Mouse (Mus musculus) liver, embryonic 13.5 days (tissue): ENCODE results near the gene Tysnd1. TPM values are rescaled to one million over a fixed set of nuclear protein-coding genes. Genes with fewer than 3 reads are reported as not detected.

ENCODE experiments used
- ATAC-seq: fragments of 200-750 bp; cut with Nextera tagmentation; 2 replicates; pipeline ENCODE4 v1.8.0; 2017; ENCODE audit warnings: low read depth, mild to moderate bottlenecking, moderate number of reproducible peaks, moderate library complexity
- DNase-seq: peaks from one replicate; pipeline ENCODE4 v3.0.0; 2022
- H3K27ac ChIP-seq: fragments of 300-500 bp; sonication (generic); 2 replicates; pipeline ENCODE4 v1.5.1; 2015; ENCODE audit warnings: moderate library complexity, mild to moderate bottlenecking, inconsistent platforms
- H3K27me3 ChIP-seq: fragments of 300-500 bp; sonication (generic); 2 replicates; pipeline ENCODE4 v1.6.1; 2015; ENCODE audit warnings: mild to moderate bottlenecking, inconsistent platforms
- H3K36me3 ChIP-seq: fragments of 300-500 bp; sonication (generic); 2 replicates; pipeline ENCODE4 v1.6.1; 2015; ENCODE audit warnings: mild to moderate bottlenecking, inconsistent platforms
- H3K4me1 ChIP-seq: fragments of 300-500 bp; sonication (generic); replicated peaks from 2 replicates; pipeline ENCODE4 v1.6.1; 2015; ENCODE audit warnings: inconsistent platforms
- H3K4me2 ChIP-seq: fragments of 300-500 bp; sonication (generic); 2 replicates; pipeline ENCODE4 v1.6.1; 2015; ENCODE audit warnings: inconsistent platforms, mild to moderate bottlenecking, moderate library complexity
- H3K4me3 ChIP-seq: fragments of 300-500 bp; sonication (generic); replicated peaks from 2 replicates; pipeline ENCODE4 v1.5.1; 2015; ENCODE audit warnings: mild to moderate bottlenecking, inconsistent platforms
- H3K9ac ChIP-seq: fragments of 300-500 bp; sonication (generic); 2 replicates; pipeline ENCODE4 v1.6.1; 2015; ENCODE audit warnings: mild to moderate bottlenecking, inconsistent platforms
- H3K9me3 ChIP-seq: fragments of 300-500 bp; sonication (generic); replicated peaks from 2 replicates; pipeline ENCODE4 v1.6.1; 2016; ENCODE audit warnings: inconsistent platforms
- WGBS: fragments of 180-500 bp; shearing (Covaris S2); methylation state at CpG from one replicate; pipeline ENCODE4 v1.1.7; 2015; ENCODE audit not compliant: insufficient replicate concordance; 5-methylcytosine and 5-hydroxymethylcytosine counted together
- polyA plus RNA-seq: library from polyadenylated mRNA; unstranded; fragments of >200 nt; fragmentation: Nextera tagmentation; extraction: Ambion mirVana; gene quantifications from 2 replicates; pipeline ENCODE4 v1.2.1, GENCODE M21; 2015

The Tysnd1 gene
- polyA plus RNA-seq, result 19.2 and 19.6 TPM in 2 replicates

GRCm38 (mm10) chr10:61694870-61695670 is at the start of gene Tysnd1:
Gene Tysnd1 (plus strand): TSS chr10:61695514.
- Histone ChIP-seq H3K9ac (peak within 1 kb of the TSS; percentile 87), H3K36me3 (peaks cover 48% of the 10 kb centered on the region), H3K27ac (peak within 1 kb of the TSS; percentile 73), H3K4me3 (peak within 1 kb of the TSS; percentile 96), H3K4me2 (peak within 1 kb of the TSS; percentile 99), H3K4me1 (peaks cover 32% of the 10 kb centered on the region), H3K27me3 (no peaks in the 10 kb centered on the region), H3K9me3 (no peaks in the 10 kb centered on the region)
- WGBS, result under 1% methylated on average over 42 of the region's 42 CpGs
- ATAC-seq (peak; percentile 96), DNase-seq (peak; percentile 89)

DNA sequence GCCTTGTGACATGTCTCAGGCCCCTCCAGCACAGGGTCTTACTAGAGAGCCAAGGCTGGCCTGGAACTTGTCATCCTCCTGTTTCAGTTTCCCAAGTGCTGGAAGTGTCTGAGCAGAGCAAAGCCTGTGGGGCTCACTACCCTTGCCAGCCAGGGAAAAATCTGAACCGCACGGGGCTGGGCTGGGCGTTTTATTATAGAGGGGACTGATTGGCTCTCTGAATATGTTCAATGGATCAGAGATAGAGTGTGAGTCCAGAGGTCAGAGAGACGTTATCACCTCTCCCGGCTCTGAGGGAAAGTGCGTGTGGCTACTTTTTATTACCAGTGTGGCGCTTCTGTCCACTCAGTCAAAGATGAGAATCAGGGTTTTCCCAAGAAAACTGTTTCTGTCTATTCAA is 48.8 kb upstream of the Tysnd1 start:
- Histone ChIP-seq H3K4me3 (no peak overlapping the region), H3K27me3 (peaks cover 3% of the 10 kb centered on the region; the same call in 1 of the 2 replicates), H3K36me3 (0 out of 2 replicates have a peak, but pooled peaks cover 4% of the 10 kb centered on the region), H3K9me3 (no peaks in the 10 kb centered on the region), H3K4me1 (peaks cover 30% of the 10 kb centered on the region), H3K27ac (no peak overlapping the region), H3K4me2 (no peak overlapping the region), H3K9ac (no peak overlapping the region)
- 62% methylated on average over 7 of the region's 7 CpGs for WGBS
- DNase-seq (no peak), ATAC-seq (no peak)

- H3K9me3 ChIP-seq, result no peaks in the 10 kb centered on the region
- peaks cover 13% of the 10 kb centered on the region; the same call in 1 of the 2 replicates for H3K36me3 ChIP-seq
- H3K4me2 ChIP-seq, result peak within 1 kb of the TSS; percentile 96
- peaks cover 3% of the 10 kb centered on the region; the same call in 1 of the 2 replicates for H3K27me3 ChIP-seq
- 3% methylated on average over 48 of the region's 50 CpGs for WGBS
- H3K4me3 ChIP-seq, result peak within 1 kb of the TSS; percentile 87
- peak within 1 kb of the TSS; percentile 81 for H3K27ac ChIP-seq
- H3K9ac ChIP-seq, result peak within 1 kb of the TSS; percentile 89
- peak; percentile 81 for DNase-seq
- peaks cover 30% of the 10 kb centered on the region for H3K4me1 ChIP-seq
- ATAC-seq, result peak; percentile 96
These were observed 47.3 kb upstream of the Tysnd1 start, which contains the start of gene Ppa1 for GRCm38 (mm10) chr10:61647790-61648736. Gene Ppa1 (plus strand): TSS chr10:61648552.

DNA sequence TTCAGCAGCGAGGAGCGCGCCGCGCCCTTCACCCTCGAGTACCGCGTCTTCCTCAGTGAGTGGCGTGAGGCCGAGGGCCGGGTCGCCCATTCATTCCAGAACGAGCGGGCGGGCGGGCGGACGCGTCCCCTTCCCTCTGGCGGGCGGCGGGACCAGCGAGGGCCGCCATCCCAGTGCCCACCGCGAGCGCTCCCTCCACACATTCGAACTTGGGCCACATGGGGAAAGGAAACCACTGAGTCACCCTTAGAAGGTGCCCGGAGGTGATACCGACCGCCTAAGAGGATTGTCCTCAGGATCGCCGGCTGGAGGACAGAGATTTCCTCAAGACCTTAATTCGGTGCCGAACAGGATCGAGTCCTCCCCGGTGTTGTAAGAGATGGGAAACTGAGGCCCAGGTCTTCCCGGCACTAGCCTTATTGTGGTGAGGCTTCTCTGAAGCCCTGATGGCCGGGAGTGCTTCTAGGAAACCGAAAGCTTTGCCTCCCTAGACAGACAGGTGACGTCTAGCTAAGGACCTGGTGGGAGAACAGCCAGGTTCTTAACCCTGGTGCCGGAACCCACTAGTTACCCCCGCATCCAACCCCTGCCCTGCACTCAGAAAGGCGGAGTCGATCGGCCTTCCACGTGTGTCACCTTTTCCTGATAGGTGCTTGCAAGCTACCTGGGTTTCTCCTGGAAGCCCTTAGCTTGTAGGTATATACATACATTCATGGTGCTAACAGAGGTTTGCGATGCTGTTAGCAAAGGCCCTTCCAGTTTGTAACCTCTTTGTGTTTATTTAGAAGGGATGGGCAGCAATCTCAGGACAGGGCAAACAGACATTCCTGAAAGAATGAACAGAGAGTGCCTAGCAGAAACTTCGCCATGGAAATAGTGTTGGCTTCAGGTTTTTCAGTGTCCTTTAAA is 46.3 kb upstream of the Tysnd1 start:
- Histone ChIP-seq H3K27me3 (peaks cover 3% of the 10 kb centered on the region; the same call in 1 of the 2 replicates), H3K9ac (peak overlapping the region; percentile 89), H3K4me1 (peaks cover 30% of the 10 kb centered on the region), H3K4me3 (peak overlapping the region; percentile 87), H3K9me3 (no peaks in the 10 kb centered on the region), H3K27ac (peak overlapping the region; percentile 81), H3K36me3 (peaks cover 18% of the 10 kb centered on the region; the same call in 1 of the 2 replicates), H3K4me2 (peak overlapping the region; percentile 96)
- ATAC-seq (peak; percentile 78), DNase-seq (peak; percentile 53)
- WGBS, result under 1% methylated on average over 49 of the region's 49 CpGs

DNA sequence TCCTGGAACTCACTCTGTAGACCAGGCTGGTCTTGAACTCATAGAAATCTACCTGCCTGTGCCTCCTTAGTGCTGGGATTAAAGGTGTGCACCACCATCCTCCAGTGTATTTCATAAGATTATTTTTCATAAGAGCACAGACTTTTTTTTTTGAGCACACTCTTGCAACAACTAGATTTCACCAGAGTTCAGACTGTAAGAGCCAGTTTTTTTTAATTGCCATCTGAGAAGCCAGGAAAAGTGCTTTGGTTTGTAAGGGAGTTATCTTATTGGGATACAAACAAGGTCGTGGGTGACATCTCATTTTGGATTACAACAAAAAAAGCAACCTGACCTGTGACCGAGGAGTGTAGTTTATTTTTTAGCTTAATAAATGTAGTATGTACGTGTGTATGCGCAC is 41.2 kb upstream of the Tysnd1 start:
- ATAC-seq (no peak), DNase-seq (no peak)
- 80% methylated on average over 4 of the region's 4 CpGs for WGBS
- Histone ChIP-seq H3K4me2 (no peak overlapping the region), H3K36me3 (peaks cover 42% of the 10 kb centered on the region), H3K4me3 (no peak overlapping the region), H3K4me1 (peaks cover 21% of the 10 kb centered on the region), H3K27ac (no peak overlapping the region), H3K9me3 (no peaks in the 10 kb centered on the region), H3K27me3 (no peaks in the 10 kb centered on the region), H3K9ac (no peak overlapping the region)

DNA sequence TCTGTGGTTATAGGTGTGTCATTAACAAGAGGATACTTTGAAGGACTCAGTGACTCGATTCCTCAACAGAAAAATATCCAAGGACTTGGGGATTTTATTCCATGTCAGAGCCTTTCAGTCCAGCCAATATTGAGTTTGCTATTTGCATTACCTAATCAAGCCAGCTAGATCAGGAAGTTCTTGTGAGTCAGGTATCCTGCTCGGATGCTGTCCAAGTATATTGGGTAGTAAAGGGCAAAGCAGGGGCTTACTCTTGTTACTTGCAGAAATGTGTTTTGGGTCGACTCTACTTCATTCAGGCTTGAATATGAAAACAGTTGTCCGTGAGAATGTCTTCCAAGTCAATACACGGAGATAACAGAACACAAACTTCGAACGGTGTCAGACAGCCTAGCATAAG is 40.6 kb upstream of the Tysnd1 start:
- Histone ChIP-seq H3K36me3 (peaks cover 48% of the 10 kb centered on the region), H3K27ac (no peak overlapping the region), H3K9ac (no peak overlapping the region), H3K4me2 (no peak overlapping the region), H3K4me1 (peaks cover 15% of the 10 kb centered on the region), H3K4me3 (no peak overlapping the region), H3K9me3 (no peaks in the 10 kb centered on the region), H3K27me3 (no peaks in the 10 kb centered on the region)
- DNase-seq (no peak), ATAC-seq (no peak)
- 74% methylated on average over 7 of the region's 7 CpGs for WGBS

DNA sequence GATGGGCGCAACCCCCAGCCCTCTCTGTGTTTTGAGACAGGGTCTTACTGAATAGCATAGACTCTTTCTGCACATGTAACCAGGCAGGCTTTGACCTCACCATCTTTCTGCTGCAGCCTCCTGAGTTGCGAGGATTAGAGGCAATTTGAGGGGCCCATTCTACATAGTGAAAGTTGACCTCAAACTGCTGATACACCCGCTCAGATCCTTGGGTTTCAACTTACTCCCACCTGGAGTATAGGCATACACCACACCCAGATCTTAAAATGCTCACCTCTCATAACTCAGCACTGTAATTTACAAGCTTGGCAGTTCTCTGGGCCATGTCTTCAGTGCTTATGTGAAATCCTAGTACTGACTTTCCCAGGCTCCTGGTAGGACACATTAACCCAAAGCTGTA is 40.1 kb upstream of the Tysnd1 start:
- Histone ChIP-seq H3K9me3 (no peaks in the 10 kb centered on the region), H3K27ac (no peak overlapping the region), H3K27me3 (no peaks in the 10 kb centered on the region), H3K9ac (no peak overlapping the region), H3K4me3 (no peak overlapping the region), H3K4me1 (peaks cover 11% of the 10 kb centered on the region), H3K36me3 (peaks cover 53% of the 10 kb centered on the region), H3K4me2 (no peak overlapping the region)
- no peak for ATAC-seq
- no peak for DNase-seq
- 80% methylated on average over 3 of the region's 3 CpGs for WGBS

GRCm38 (mm10) chr10:61656928-61657882 is 38.1 kb upstream of the Tysnd1 start:
- Histone ChIP-seq H3K36me3 (peaks cover 65% of the 10 kb centered on the region), H3K4me1 (0 out of 2 replicates have a peak, but pooled peaks cover 4% of the 10 kb centered on the region), H3K4me2 (no peak overlapping the region), H3K4me3 (no peak overlapping the region), H3K27me3 (no peaks in the 10 kb centered on the region), H3K27ac (no peak overlapping the region), H3K9me3 (no peaks in the 10 kb centered on the region), H3K9ac (no peak overlapping the region)
- no peak for ATAC-seq
- WGBS, result 72% methylated on average over 18 of the region's 18 CpGs
- DNase-seq, result no peak

DNA sequence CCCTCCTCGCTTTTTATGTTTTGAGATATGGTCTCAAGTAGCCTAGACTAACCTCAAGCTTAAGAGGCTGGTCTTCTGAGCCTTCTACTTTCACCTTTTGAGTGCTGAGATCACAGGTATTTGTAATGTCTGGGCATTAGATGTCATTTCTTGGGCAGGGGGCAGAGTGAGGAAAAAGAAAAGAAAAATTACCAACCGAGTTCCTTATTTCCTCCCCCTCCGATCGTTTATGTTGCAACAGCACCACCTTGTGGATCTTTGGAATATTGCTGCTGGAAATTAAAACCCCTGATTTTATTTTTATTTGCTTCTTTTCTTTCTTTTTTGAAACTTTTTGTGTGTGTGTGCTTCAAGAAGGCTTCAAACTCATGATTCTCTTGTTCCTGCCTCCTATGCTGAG is 37.3 kb upstream of the Tysnd1 start:
- no peak for DNase-seq

More for the DNA sequence above, 37.3 kb upstream of the Tysnd1 start:
- ATAC-seq, result no peak
- Histone ChIP-seq H3K9me3 (no peaks in the 10 kb centered on the region), H3K27ac (no peak overlapping the region), H3K36me3 (peaks cover 65% of the 10 kb centered on the region), H3K4me2 (no peak overlapping the region), H3K27me3 (no peaks in the 10 kb centered on the region), H3K9ac (no peak overlapping the region), H3K4me3 (no peak overlapping the region), H3K4me1 (0 out of 2 replicates have a peak, but pooled peaks cover 4% of the 10 kb centered on the region)
- 25% methylated on average over 4 of the region's 4 CpGs for WGBS
